16 mouse cellular contexts compared by ENCODE assay signal in genomic region chr9:65244036-65244806, GRCm38 (mm10). TPM values are rescaled to one million over a fixed set of nuclear protein-coding genes. Genes with fewer than 3 reads are reported as not detected.
A peak's percentile ranks its signal among the peaks of the same experiment; 100 is the strongest.
DNase-seq lines count a peak whose midpoint lies in the region; ATAC-seq and TF ChIP-seq lines count a peak whose summit lies in the region.
"Had no signal": no experiment of that assay in that cellular context is flagged by ENCODE, and none has a peak within 500 bp of the region (broad histone marks: within the 10 kb centered on the region; RNA-seq: fewer than 3 reads in every experiment).

No protein-coding gene starts in this region.

- H3K36me3 ChIP-seq in intestine, embryonic 15.5 days = no peaks in the 10 kb centered on the region
- H3K36me3 ChIP-seq in kidney, adult 2 months (ENCODE audit: control insufficient read depth, insufficient read depth, low read length) = 0 out of 2 replicates have a peak, but pooled peaks cover 2% of the 10 kb centered on the region
- no peaks in the 10 kb centered on the region for H3K36me3 ChIP-seq in limb, embryonic 10.5 days
- H3K36me3 ChIP-seq: hindbrain, embryonic 15.5 days had no signal

- H3K9me3 ChIP-seq in intestine, embryonic 15.5 days = no peaks in the 10 kb centered on the region
- no peaks in the 10 kb centered on the region for H3K9me3 ChIP-seq in limb, embryonic 10.5 days (replicated peaks)
- H3K9me3 ChIP-seq: hindbrain, embryonic 15.5 days; megakaryocyte, embryonic 14.5 days had no signal

- WGBS in intestine, embryonic 15.5 days = 29% methylated on average over 9 of the region's 9 CpGs
- 29% methylated on average over 9 of the region's 9 CpGs for WGBS in kidney, adult 2 months
- WGBS in limb, embryonic 10.5 days = 51% methylated on average over 9 of the region's 9 CpGs

- DNase-seq in left cerebral cortex, postnatal 36 days (ENCODE audit: low spot score in 2 of 2) = peak; percentile 9 to 16
- DNase-seq in left cerebral cortex, postnatal 4 days = no peak
- DNase-seq in kidney, adult 2 months = peak; percentile 77
- DNase-seq in limb, embryonic 10.5 days (ENCODE audit: low spot score) = no peak
- no peak for DNase-seq in layer of hippocampus, adult 8-10 months (ENCODE audit: low spot score in 2 of 2)
- DNase-seq in urinary bladder, adult 18-20 months (ENCODE audit: low spot score in 2 of 2) = no peak
- DNase-seq: adrenal gland, adult 2 months; cerebellum, postnatal 36 days; lung, adult 2 months; thymus, postnatal 4 days had no signal

- H3K4me1 ChIP-seq in intestine, embryonic 15.5 days (replicated peaks) = peaks cover 21% of the 10 kb centered on the region
- H3K4me1 ChIP-seq in kidney, adult 2 months (ENCODE audit: control insufficient read depth, insufficient read depth, low read length) = peaks cover 12% of the 10 kb centered on the region
- H3K4me1 ChIP-seq in limb, embryonic 10.5 days = peaks cover 31% of the 10 kb centered on the region
- H3K4me1 ChIP-seq: hindbrain, embryonic 15.5 days had no signal

- intact Hi-C loops in left cerebral cortex, postnatal 36 days (cut with DNase I) = no loop called here
- intact Hi-C loops in left cerebral cortex, postnatal 4 days (cut with DNase I) = no loop called here

- H3K9ac ChIP-seq in intestine, embryonic 15.5 days = no peak overlapping the region

- TF ChIP-seq CTCF in kidney, adult 2 months (conservative IDR thresholded peaks at IDR 0.05; ENCODE audit: insufficient read depth, insufficient read length, low read depth, low read length) = no peak

- no peak overlapping the region for H3K4me2 ChIP-seq in intestine, embryonic 15.5 days (replicated peaks)
- H3K4me2 ChIP-seq: hindbrain, embryonic 15.5 days had no signal

- no peak overlapping the region for H3K4me3 ChIP-seq in intestine, embryonic 15.5 days (replicated peaks)
- H3K4me3 ChIP-seq in kidney, adult 2 months (ENCODE audit: insufficient read depth, low read depth, low read length) = no peak overlapping the region
- H3K4me3 ChIP-seq in limb, embryonic 10.5 days = no peak overlapping the region
- H3K4me3 ChIP-seq: hindbrain, embryonic 15.5 days; megakaryocyte, embryonic 14.5 days had no signal

- peak; percentile 44 for ATAC-seq in intestine, embryonic 15.5 days
- ATAC-seq: Patski had no signal

- H3K27ac ChIP-seq in intestine, embryonic 15.5 days = 0 out of 2 replicates have a peak overlapping the region, but pooled peaks have one; percentile 36
- H3K27ac ChIP-seq in kidney, adult 2 months (ENCODE audit: insufficient read depth, low read depth, low read length) = peak overlapping the region; percentile 2; the same call in 1 of the 2 replicates
- peak overlapping the region; percentile 36 for H3K27ac ChIP-seq in limb, embryonic 10.5 days
- H3K27ac ChIP-seq: hindbrain, embryonic 15.5 days had no signal

- no peaks in the 10 kb centered on the region for H3K27me3 ChIP-seq in intestine, embryonic 15.5 days (replicated peaks)
- H3K27me3 ChIP-seq in kidney, adult 2 months (replicated peaks; ENCODE audit: control insufficient read depth, insufficient read depth, low read length) = no peaks in the 10 kb centered on the region
- no peaks in the 10 kb centered on the region for H3K27me3 ChIP-seq in limb, embryonic 10.5 days (ENCODE audit: low read depth, poor library complexity, severe bottlenecking)
- H3K27me3 ChIP-seq: hindbrain, embryonic 15.5 days; Patski had no signal

- TF ChIP-seq POLR2A in kidney, adult 2 months (IDR thresholded peaks at IDR 0.05; ENCODE audit: low read depth, low read length) = no peak

RNA-seq across cellular contexts. Expression of gene Cilp, which starts 20.8 kb away (rescaled TPM):
- not detected for total RNA-seq in left cerebral cortex, postnatal 36 days (2021)
- total RNA-seq in left cerebral cortex, postnatal 4 days (2021) = not detected
- 1.5 and 1.8 TPM in 2 replicates for polyA plus RNA-seq in intestine, embryonic 15.5 days (2015; fragmentation: Nextera tagmentation; extraction: Ambion mirVana)
- 1.1 and 1.4 TPM in 2 replicates for polyA plus RNA-seq in kidney, adult 2 months (2012; rRNA removed)
- 0.05 and 0.06 TPM in 2 replicates for polyA plus RNA-seq in limb, embryonic 10.5 days (2016; fragmentation: Nextera tagmentation; extraction: Ambion mirVana)
- under 1 TPM in 2 of 4 experiments, not detected in 2; 0.10 to 0.16 TPM for total RNA-seq in layer of hippocampus, adult 8-10 months (2022)
- total RNA-seq: CH12.LX; left cerebral cortex, adult 18-20 months had no signal
- polyA plus RNA-seq: Patski had no signal

RNA-seq across cellular contexts. Expression of gene Parp16, which starts 49.1 kb away (rescaled TPM):
- 1 to 10 TPM; 2.5 to 4.2 TPM for total RNA-seq in left cerebral cortex, postnatal 36 days (2021)
- 1 to 10 TPM; 5.8 to 6.9 TPM for total RNA-seq in left cerebral cortex, postnatal 4 days (2021)
- polyA plus RNA-seq in intestine, embryonic 15.5 days (2015; fragmentation: Nextera tagmentation; extraction: Ambion mirVana) = 9.4 and 9.7 TPM in 2 replicates
- polyA plus RNA-seq in kidney, adult 2 months (2012; rRNA removed) = 11.0 and 11.9 TPM in 2 replicates
- polyA plus RNA-seq in limb, embryonic 10.5 days (2016; fragmentation: Nextera tagmentation; extraction: Ambion mirVana) = 8.7 and 9.0 TPM in 2 replicates
- 1 to 10 TPM; 4.4 to 6.0 (median 5.6) TPM for total RNA-seq in layer of hippocampus, adult 8-10 months (2022)

RNA-seq across cellular contexts. Expression of gene Clpx, which starts 49.8 kb away (rescaled TPM):
- total RNA-seq in left cerebral cortex, postnatal 36 days (2021) = 10 to 100 TPM; 27.0 to 33.2 TPM
- total RNA-seq in left cerebral cortex, postnatal 4 days (2021) = 10 to 100 TPM; 26.0 to 27.4 TPM
- polyA plus RNA-seq in intestine, embryonic 15.5 days (2015; fragmentation: Nextera tagmentation; extraction: Ambion mirVana) = 45.8 and 48.5 TPM in 2 replicates
- 24.4 and 25.8 TPM in 2 replicates for polyA plus RNA-seq in kidney, adult 2 months (2012; rRNA removed)
- 45.5 and 52.7 TPM in 2 replicates for polyA plus RNA-seq in limb, embryonic 10.5 days (2016; fragmentation: Nextera tagmentation; extraction: Ambion mirVana)
- 10 to 100 TPM; 31.8 to 35.7 (median 32.3) TPM for total RNA-seq in layer of hippocampus, adult 8-10 months (2022)

Comparison
In these comparisons a context has a peak if more than half of its experiments do, and no peak if none do; other contexts are left out.
1. DNase-seq: peak in left cerebral cortex, postnatal 36 days (2 of 2) and kidney, adult 2 months (single experiment); none in left cerebral cortex, postnatal 4 days (single experiment), limb, embryonic 10.5 days (single experiment), layer of hippocampus, adult 8-10 months (0 of 2) and urinary bladder, adult 18-20 months (0 of 2).
2. Peak in every context shown above with its lines, with median percentiles within 50 percentile points of each other: H3K27ac ChIP-seq.